Mouse (Mus musculus) CH12.LX (cell line): ENCODE data around the gene Pde11a. TPM values are rescaled to one million over a fixed set of nuclear protein-coding genes. Genes with fewer than 3 reads are reported as not detected.

Experiments
- DNase-seq: peaks from one replicate; pipeline ENCODE4 v3.0.0-alpha.2; 2013; ENCODE audit errors: extremely low read depth
- H3K27ac ChIP-seq: 2 replicates; pipeline ENCODE4 v1.5.1; 2012; ENCODE audit warnings: low read depth, mild to moderate bottlenecking, control low read depth, moderate library complexity; ENCODE audit not compliant: insufficient read depth
- H3K27me3 ChIP-seq: replicated peaks from 2 replicates; pipeline ENCODE3; 2012; ENCODE audit warnings: inconsistent platforms
- H3K36me3 ChIP-seq, 2 experiments: replicated peaks in 1 of 2; 2 replicates each; pipeline versions ENCODE3 to v1.6.1; 2012; ENCODE audit warnings: inconsistent platforms in 1 of 2, low read length in 1 of 2, mild to moderate bottlenecking in 1 of 2, mixed read lengths in 1 of 2, moderate library complexity in 1 of 2; ENCODE audit not compliant: control insufficient read depth in 1 of 2, insufficient read depth in 1 of 2
- H3K4me1 ChIP-seq, 2 experiments: 2 replicates each; pipeline ENCODE4 v1.6.1; 2012; ENCODE audit warnings: inconsistent platforms in 1 of 2, moderate library complexity in 1 of 2; ENCODE audit not compliant: insufficient read depth in 2 of 2, control insufficient read depth in 1 of 2
- H3K4me2 ChIP-seq: 2 replicates; pipeline ENCODE4 v1.6.1; 2012; ENCODE audit warnings: low read depth, mild to moderate bottlenecking, control low read depth; ENCODE audit not compliant: poor library complexity, insufficient read depth, severe bottlenecking
- H3K4me3 ChIP-seq, 3 experiments: fragments of 150-350 bp in 1 of 3; sonication (generic) in 1 of 3; replicated peaks in 1 of 3; 2 replicates each; pipeline versions ENCODE3 to v1.5.1; 2011 to 2012; ENCODE audit warnings: low read depth in 2 of 3, low read length in 2 of 3, mild to moderate bottlenecking in 2 of 3, moderate library complexity in 2 of 3, control low read depth in 1 of 3, improper control_type of control experiment in 1 of 3, inconsistent platforms in 1 of 3, mixed read lengths in 1 of 3; ENCODE audit not compliant: poor library complexity in 1 of 3
- H3K79me2 ChIP-seq: replicated peaks from 2 replicates; pipeline ENCODE4 v1.6.1; 2012; ENCODE audit warnings: mild to moderate bottlenecking, moderate library complexity; ENCODE audit not compliant: control insufficient read depth, poor library complexity, insufficient read depth, severe bottlenecking; ENCODE audit errors: extremely low read depth
- H3K9ac ChIP-seq: 2 replicates; pipeline ENCODE4 v1.6.1; 2012; ENCODE audit warnings: low read depth, mild to moderate bottlenecking, control low read depth, moderate library complexity; ENCODE audit not compliant: insufficient read depth
- H3K9me3 ChIP-seq: replicated peaks from 2 replicates; pipeline ENCODE3; 2012; ENCODE audit warnings: low read length, inconsistent platforms, mixed read lengths
- CHD1 ChIP-seq: IDR thresholded peaks from 2 replicates; pipeline ENCODE4 v1.6.1; 2012; ENCODE audit warnings: low read depth, low read length, improper control_type of control experiment, inconsistent platforms
- CTCF ChIP-seq, 2 experiments: IDR thresholded peaks in 1 of 2; conservative IDR thresholded peaks in 1 of 2; 2 replicates each; pipeline ENCODE4 v1.5.1; 2011 to 2012; ENCODE audit warnings: low read depth in 2 of 2, low read length in 2 of 2, improper control_type of control experiment in 1 of 2, inconsistent platforms in 1 of 2, mild to moderate bottlenecking in 1 of 2, moderate library complexity in 1 of 2
- E2F4 ChIP-seq: IDR thresholded peaks from 2 replicates; pipeline ENCODE4 v1.6.1; 2011; ENCODE audit warnings: low read depth, low read length, improper control_type of control experiment; ENCODE audit not compliant: insufficient replicate concordance
- ELF1 ChIP-seq: IDR thresholded peaks from 2 replicates; pipeline ENCODE4 v1.6.1; 2014; ENCODE audit warnings: low read depth, mild to moderate bottlenecking, inconsistent platforms, low read length, improper control_type of control experiment
- IRF4 ChIP-seq: IDR thresholded peaks from 2 replicates; pipeline ENCODE4 v1.6.1; 2014; ENCODE audit warnings: low read depth, mild to moderate bottlenecking, inconsistent platforms, low read length, improper control_type of control experiment
- KAT2A ChIP-seq: IDR thresholded peaks from 2 replicates; pipeline ENCODE4 v1.6.1; 2012; ENCODE audit warnings: low read length, improper control_type of control experiment, inconsistent platforms; ENCODE audit not compliant: insufficient replicate concordance
- MAX ChIP-seq: IDR thresholded peaks from 2 replicates; pipeline ENCODE4 v1.6.1; 2011; ENCODE audit warnings: low read length, improper control_type of control experiment
- MAZ ChIP-seq: IDR thresholded peaks from 2 replicates; pipeline ENCODE4 v1.6.1; 2012; ENCODE audit warnings: low read depth, mild to moderate bottlenecking, inconsistent platforms, low read length, improper control_type of control experiment, moderate library complexity
- MEF2A ChIP-seq: IDR thresholded peaks from 2 replicates; pipeline ENCODE4 v1.6.1; 2014; ENCODE audit warnings: low read depth, mild to moderate bottlenecking, inconsistent platforms, low read length, improper control_type of control experiment, borderline replicate concordance
- NELFE ChIP-seq: IDR thresholded peaks from 2 replicates; pipeline ENCODE4 v1.6.1; 2011; ENCODE audit warnings: low read depth, low read length, improper control_type of control experiment
- NRF1 ChIP-seq: IDR thresholded peaks from 2 replicates; pipeline ENCODE4 v1.6.1; 2014; ENCODE audit warnings: low read depth, mild to moderate bottlenecking, inconsistent platforms, low read length, improper control_type of control experiment, moderate library complexity
- POLR2AphosphoS2 ChIP-seq: IDR thresholded peaks from 2 replicates; pipeline ENCODE4 v1.6.1; 2011; ENCODE audit warnings: low read depth, low read length, improper control_type of control experiment
- RCOR1 ChIP-seq: conservative IDR thresholded peaks from 2 replicates; pipeline ENCODE4 v1.6.1; 2012; ENCODE audit warnings: low read depth, mild to moderate bottlenecking, inconsistent platforms, low read length, improper control_type of control experiment
- SMC3 ChIP-seq: IDR thresholded peaks from 2 replicates; pipeline ENCODE4 v1.6.1; 2011; ENCODE audit warnings: low read depth, low read length, improper control_type of control experiment
- TBP ChIP-seq: conservative IDR thresholded peaks from 2 replicates; pipeline ENCODE4 v1.6.1; 2011; ENCODE audit warnings: low read depth, low read length, improper control_type of control experiment
- TCF12 ChIP-seq: IDR thresholded peaks from 2 replicates; pipeline ENCODE4 v1.6.1; 2014; ENCODE audit warnings: low read depth, mild to moderate bottlenecking, inconsistent platforms, low read length, improper control_type of control experiment
- UBTF ChIP-seq: IDR thresholded peaks from 2 replicates; pipeline ENCODE4 v1.6.1; 2012; ENCODE audit warnings: low read depth, mild to moderate bottlenecking, inconsistent platforms, low read length, improper control_type of control experiment, moderate library complexity
- USF1 ChIP-seq: IDR thresholded peaks from 2 replicates; pipeline ENCODE4 v1.6.1; 2014; ENCODE audit warnings: low read depth, mild to moderate bottlenecking, inconsistent platforms, low read length, improper control_type of control experiment
- USF2 ChIP-seq: conservative IDR thresholded peaks from 2 replicates; pipeline ENCODE4 v1.6.1; 2011; ENCODE audit warnings: low read depth, low read length, improper control_type of control experiment
- ZC3H11A ChIP-seq: IDR thresholded peaks from 2 replicates; pipeline ENCODE4 v1.6.1; 2012; ENCODE audit warnings: low read depth, mild to moderate bottlenecking, inconsistent platforms, low read length, improper control_type of control experiment
- ZKSCAN1 ChIP-seq: IDR thresholded peaks from 2 replicates; pipeline ENCODE4 v1.6.1; 2012; ENCODE audit warnings: low read depth, inconsistent platforms, low read length, improper control_type of control experiment, borderline replicate concordance
- dilution Hi-C: fragments of 300-500 bp; cut with MboI; formaldehyde crosslinking; loops from 2 replicates; pipeline ENCODE4 v1.14.3; 2020; ENCODE audit warnings: low sequenced_read_pairs; ENCODE audit not compliant: extremely low pct_unique_long_range_greater_than_20kb, extremely low pct_ligation_motif_present
- in situ Hi-C: fragments of 300-500 bp; cut with MboI; formaldehyde crosslinking; loops from 3 replicates; pipeline ENCODE4 v1.14.3; 2019; ENCODE audit warnings: low sequenced_read_pairs, low pct_ligation_motif_present, low pct_unique_long_range_greater_than_20kb, mixed read lengths
- polyA plus RNA-seq: library from polyadenylated mRNA; unstranded; fragments of >175 nt; gene quantifications from 2 replicates; pipeline ENCODE4 v1.2.1, GENCODE M21; 2012; ENCODE audit warnings: low read depth; ENCODE audit not compliant: insufficient read length
- total RNA-seq, 2 experiments: library from RNA; depleted of rRNA; stranded (reverse); fragments of 300-350 nt in 1 of 2; fragments of >200 nt in 1 of 2; gene quantifications; 2 replicates each; pipeline ENCODE4 v1.2.3; 2012 to 2014

The Pde11a gene
- total and polyA plus RNA-seq, 3 experiments: 0.14 to 0.38 (median 0.21) TPM

GRCm38 (mm10) chr2:76129933-76130627 lies 208.5 kb downstream of the Pde11a start:
- H3K4me3 ChIP-seq: no peak overlapping the region
- peaks cover 0 to 3% of the 10 kb centered on the region in 2 experiments; a peak in 1 of 4 replicates for H3K4me1 ChIP-seq
- no peak overlapping the region for H3K4me2 ChIP-seq
- no peaks in the 10 kb centered on the region for H3K36me3 ChIP-seq
- H3K9me3 ChIP-seq: no peaks in the 10 kb centered on the region
- dilution Hi-C loops: no loop called here
- no peaks in the 10 kb centered on the region for H3K79me2 ChIP-seq
- no peak overlapping the region for H3K27ac ChIP-seq
- TF ChIP-seq MAX: no peak
- no peak for TF ChIP-seq RCOR1
- no peak for DNase-seq
- H3K9ac ChIP-seq: no peak overlapping the region
- H3K27me3 ChIP-seq: no peaks in the 10 kb centered on the region
- in situ Hi-C loops: no loop called here

- in situ Hi-C loops: no loop called here
- no peak overlapping the region for H3K27ac ChIP-seq
Observed at GRCm38 (mm10) chr2:76129058-76129437, 209.5 kb downstream of the Pde11a start.

GRCm38 (mm10) chr2:76128105-76129057 lies 210.2 kb downstream of the Pde11a start:
- Histone ChIP-seq H3K4me3 (no peak overlapping the region), H3K4me1 (peaks cover 0 to 3% of the 10 kb centered on the region in 2 experiments; a peak in 1 of 4 replicates), H3K27ac (no peak overlapping the region), H3K36me3 (no peaks in the 10 kb centered on the region), H3K9ac (no peak overlapping the region), H3K27me3 (no peaks in the 10 kb centered on the region), H3K4me2 (peak overlapping the region; percentile 43), H3K79me2 (no peaks in the 10 kb centered on the region), H3K9me3 (no peaks in the 10 kb centered on the region)
- dilution Hi-C loops: no loop called here
- in situ Hi-C loops: no loop called here
- peak; percentile 20 for DNase-seq
- no peak for TF ChIP-seq UBTF
- TF ChIP-seq KAT2A: no peak
- TF ChIP-seq ELF1: no peak
- no peak for TF ChIP-seq USF2
- no peak for TF ChIP-seq TBP
- TF ChIP-seq ZC3H11A: no peak
- no peak for TF ChIP-seq MEF2A
- TF ChIP-seq NRF1: no peak
- no peak for TF ChIP-seq NELFE
- no peak for TF ChIP-seq CHD1
- no peak for TF ChIP-seq ZKSCAN1
- no peak for TF ChIP-seq MAX
- TF ChIP-seq CTCF (conservative IDR thresholded peaks at IDR 0.05 in 1 of 2, IDR thresholded peaks at IDR 0.05 in 1 of 2; ENCODE audit: low read depth in 2 of 2, low read length in 2 of 2): peak in 1 of 2 experiments; percentile 63; a peak in 2 of 4 replicates
- no peak for TF ChIP-seq TCF12
- no peak for TF ChIP-seq E2F4
- TF ChIP-seq SMC3: peak; percentile 46
- no peak for TF ChIP-seq RCOR1
- TF ChIP-seq USF1: no peak
- no peak for TF ChIP-seq POLR2AphosphoS2
- TF ChIP-seq IRF4: peak; percentile 23; the same call in 1 of the 2 replicates

More at GRCm38 (mm10) chr2:76129058-76129437, 209.5 kb downstream of the Pde11a start:
- H3K4me3 ChIP-seq: no peak overlapping the region
- no peak overlapping the region for H3K9ac ChIP-seq
- H3K4me2 ChIP-seq: peak overlapping the region; percentile 43
- peaks cover 0 to 3% of the 10 kb centered on the region in 2 experiments; a peak in 1 of 4 replicates for H3K4me1 ChIP-seq
- H3K79me2 ChIP-seq: no peaks in the 10 kb centered on the region
- dilution Hi-C loops: no loop called here
- no peaks in the 10 kb centered on the region for H3K36me3 ChIP-seq
- no peak for DNase-seq
- no peaks in the 10 kb centered on the region for H3K27me3 ChIP-seq
- TF ChIP-seq MAX (no peak), E2F4 (no peak), MEF2A (no peak), USF2 (no peak), TBP (no peak), MAZ (no peak)
- H3K9me3 ChIP-seq: no peaks in the 10 kb centered on the region
